Mouse (Mus musculus): ENCODE measurements around the gene Pias1. TPM values are rescaled to one million over a fixed set of nuclear protein-coding genes. Genes with fewer than 3 reads are reported as not detected.

Pias1 gene
- polyA plus RNA-seq (2014; fragmentation: Nextera tagmentation; extraction: Ambion mirVana) = 41.5 and 44.7 TPM in 2 replicates

DNA sequence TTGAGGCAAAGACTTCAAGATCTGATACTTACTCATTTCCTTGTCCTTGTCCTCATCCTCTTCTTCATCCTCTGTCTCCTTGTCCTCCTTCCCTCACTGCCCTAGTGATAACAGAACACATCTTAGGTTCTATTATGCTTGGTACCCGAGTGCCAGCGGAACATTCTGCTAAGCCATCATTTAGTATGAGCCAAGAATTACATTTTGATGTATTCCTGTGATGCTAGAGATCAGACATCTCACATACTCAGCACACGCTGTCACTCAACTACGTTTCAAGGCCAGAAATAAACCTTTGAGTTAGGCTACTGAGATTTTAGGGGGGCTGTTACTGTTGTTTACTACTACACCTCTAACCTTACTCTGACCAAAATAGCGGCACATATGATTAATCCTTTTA lies at the start of gene Pias1:
Pias1 (minus strand) TSS at position 101 of the 400 bp plus-strand sequence.
- no peak within 1 kb of the TSS for H3K27ac ChIP-seq (ENCODE audit: low read depth, low read length)
- 74% methylated on average over 5 of the region's 5 CpGs for WGBS
- no peak within 1 kb of the TSS for H3K9ac ChIP-seq (ENCODE audit: low read depth, low read length)
- H3K4me3 ChIP-seq (ENCODE audit: low read depth, low read length) = no peak within 1 kb of the TSS
- H3K36me3 ChIP-seq (ENCODE audit: control insufficient read depth, insufficient read depth, low read length) = no peaks in the 10 kb centered on the region
- H3K4me1 ChIP-seq (replicated peaks; ENCODE audit: control insufficient read depth, insufficient read depth, low read length) = no peaks in the 10 kb centered on the region
- no peaks in the 10 kb centered on the region for H3K9me3 ChIP-seq (ENCODE audit: control insufficient read depth, low read length)
- H3K4me2 ChIP-seq = no peak within 1 kb of the TSS
- no peaks in the 10 kb centered on the region for H3K27me3 ChIP-seq (replicated peaks; ENCODE audit: control insufficient read depth, insufficient read depth, low read length)
- ATAC-seq (replicated peaks; ENCODE audit: low FRiP score) (no peak), DNase-seq (ENCODE audit: low spot score) (no peak)

- WGBS = 67% methylated on average over 2 of the region's 2 CpGs
- Histone ChIP-seq H3K9me3 (ENCODE audit: control insufficient read depth, low read length) (no peaks in the 10 kb centered on the region), H3K9ac (ENCODE audit: low read depth, low read length) (no peak overlapping the region), H3K4me2 (no peak overlapping the region), H3K4me3 (ENCODE audit: low read depth, low read length) (no peak overlapping the region), H3K27ac (ENCODE audit: low read depth, low read length) (no peak overlapping the region), H3K36me3 (ENCODE audit: control insufficient read depth, insufficient read depth, low read length) (no peaks in the 10 kb centered on the region), H3K4me1 (replicated peaks; ENCODE audit: control insufficient read depth, insufficient read depth, low read length) (no peaks in the 10 kb centered on the region), H3K27me3 (replicated peaks; ENCODE audit: control insufficient read depth, insufficient read depth, low read length) (no peaks in the 10 kb centered on the region)
- ATAC-seq (replicated peaks; ENCODE audit: low FRiP score) (no peak), DNase-seq (ENCODE audit: low spot score) (no peak)
Observed at GRCm38 (mm10) chr9:63035431-63035830, 47.7 kb upstream of the Pias1 start.

DNA sequence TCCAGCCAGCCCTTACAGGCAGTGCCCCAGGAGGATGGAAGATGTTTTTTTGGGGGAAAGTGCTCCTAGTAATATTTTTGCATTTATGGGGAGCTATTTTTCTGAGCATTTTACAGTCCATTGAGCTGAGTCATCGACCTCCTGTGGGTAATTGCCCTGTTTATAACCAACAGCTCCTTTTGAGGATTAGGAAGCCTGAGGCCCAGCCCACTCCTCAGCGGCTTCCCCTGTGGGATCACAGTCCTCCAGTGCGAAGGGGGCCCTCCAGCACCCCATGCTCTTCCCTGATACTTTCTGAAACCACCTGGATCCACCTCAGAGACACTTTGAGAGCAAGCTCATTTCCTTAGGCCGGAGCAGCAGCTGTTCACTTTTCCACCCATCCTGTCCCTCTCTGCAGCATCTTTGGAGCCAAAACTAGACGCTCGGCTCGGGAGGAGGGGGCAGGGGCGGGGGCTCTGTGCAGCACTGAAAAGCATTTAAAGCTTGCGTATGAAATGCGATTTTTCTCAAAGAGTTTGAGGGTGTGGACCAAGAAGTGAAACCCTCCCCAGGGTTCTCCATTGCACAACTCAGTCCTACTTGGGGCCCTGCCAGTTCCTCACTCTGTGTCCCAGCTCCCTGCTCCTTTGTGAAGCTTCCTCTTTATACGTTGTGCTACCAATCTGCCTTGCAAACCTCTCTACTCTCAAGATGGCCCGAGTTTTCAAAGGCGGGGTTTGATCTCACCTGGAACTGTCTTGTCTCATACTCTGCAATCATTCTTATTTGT lies 43.5 kb upstream of the Pias1 start:
- no peaks in the 10 kb centered on the region for H3K9me3 ChIP-seq (ENCODE audit: control insufficient read depth, low read length)
- no peak for DNase-seq (ENCODE audit: low spot score)
- no peak overlapping the region for H3K4me2 ChIP-seq
- H3K4me3 ChIP-seq (ENCODE audit: low read depth, low read length) = no peak overlapping the region
- no peak for ATAC-seq (replicated peaks; ENCODE audit: low FRiP score)
- H3K27me3 ChIP-seq (replicated peaks; ENCODE audit: control insufficient read depth, insufficient read depth, low read length) = no peaks in the 10 kb centered on the region
- 59% methylated on average over 13 of the region's 13 CpGs for WGBS
- H3K36me3 ChIP-seq (ENCODE audit: control insufficient read depth, insufficient read depth, low read length) = no peaks in the 10 kb centered on the region
- H3K27ac ChIP-seq (ENCODE audit: low read depth, low read length) = no peak overlapping the region; the same call in 1 of the 2 replicates
- H3K9ac ChIP-seq (ENCODE audit: low read depth, low read length) = no peak overlapping the region
- no peaks in the 10 kb centered on the region for H3K4me1 ChIP-seq (replicated peaks; ENCODE audit: control insufficient read depth, insufficient read depth, low read length)

GRCm38 (mm10) chr9:63022486-63022885 lies 34.8 kb upstream of the Pias1 start:
- ATAC-seq (replicated peaks; ENCODE audit: low FRiP score) (no peak), DNase-seq (ENCODE audit: low spot score) (no peak)
- Histone ChIP-seq H3K9ac (ENCODE audit: low read depth, low read length) (no peak overlapping the region), H3K4me2 (no peak overlapping the region), H3K4me1 (replicated peaks; ENCODE audit: control insufficient read depth, insufficient read depth, low read length) (no peaks in the 10 kb centered on the region), H3K27me3 (replicated peaks; ENCODE audit: control insufficient read depth, insufficient read depth, low read length) (no peaks in the 10 kb centered on the region), H3K4me3 (ENCODE audit: low read depth, low read length) (no peak overlapping the region), H3K36me3 (ENCODE audit: control insufficient read depth, insufficient read depth, low read length) (no peaks in the 10 kb centered on the region), H3K9me3 (ENCODE audit: control insufficient read depth, low read length) (no peaks in the 10 kb centered on the region), H3K27ac (ENCODE audit: low read depth, low read length) (no peak overlapping the region)
- WGBS = 92% methylated on average over 1 of the region's 1 CpGs

GRCm38 (mm10) chr9:63007371-63007770 lies 19.6 kb upstream of the Pias1 start:
- Histone ChIP-seq H3K4me1 (replicated peaks; ENCODE audit: control insufficient read depth, insufficient read depth, low read length) (no peaks in the 10 kb centered on the region), H3K9ac (ENCODE audit: low read depth, low read length) (no peak overlapping the region), H3K27ac (ENCODE audit: low read depth, low read length) (no peak overlapping the region), H3K27me3 (replicated peaks; ENCODE audit: control insufficient read depth, insufficient read depth, low read length) (no peaks in the 10 kb centered on the region), H3K4me3 (ENCODE audit: low read depth, low read length) (no peak overlapping the region), H3K9me3 (ENCODE audit: control insufficient read depth, low read length) (no peaks in the 10 kb centered on the region), H3K4me2 (no peak overlapping the region), H3K36me3 (ENCODE audit: control insufficient read depth, insufficient read depth, low read length) (no peaks in the 10 kb centered on the region)
- WGBS = 89% methylated on average over 4 of the region's 4 CpGs
- no peak for ATAC-seq (replicated peaks; ENCODE audit: low FRiP score)
- DNase-seq (ENCODE audit: low spot score) = no peak

DNA sequence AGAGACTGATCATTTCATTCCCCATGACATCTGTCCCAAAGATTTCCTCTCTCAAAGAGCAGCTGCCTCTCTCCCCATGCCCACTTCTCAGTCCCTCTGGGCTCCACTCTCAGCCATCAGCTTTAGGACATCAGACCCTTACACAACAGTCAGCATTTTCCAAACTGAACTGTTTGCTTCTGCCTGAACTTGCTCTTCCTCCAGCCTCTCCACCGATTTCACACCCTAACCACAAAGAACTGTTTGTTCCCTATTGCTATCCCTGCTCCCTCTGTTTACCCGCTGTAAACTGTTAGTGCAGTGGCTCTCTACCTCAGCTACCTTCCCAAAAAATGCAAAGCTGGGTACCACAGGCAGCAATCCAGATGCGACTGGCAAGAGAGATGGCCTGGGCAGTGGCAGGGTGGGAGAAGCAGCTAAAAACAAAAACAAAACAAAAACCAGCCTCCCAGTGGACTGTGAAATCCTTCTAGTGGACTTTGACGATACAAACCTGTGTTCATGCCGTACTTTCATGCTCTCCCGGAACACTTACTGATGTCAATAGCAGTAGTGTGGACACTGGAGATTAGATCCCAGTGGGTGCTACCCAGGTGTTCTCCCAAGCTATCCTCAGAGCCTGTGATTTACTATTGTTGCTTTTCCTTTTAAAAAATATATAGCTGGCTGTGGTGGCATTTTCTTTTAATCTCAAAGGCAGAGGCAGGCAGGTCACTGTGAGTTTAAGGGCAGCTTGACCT lies 18.5 kb upstream of the Pias1 start:
- no peak overlapping the region for H3K9ac ChIP-seq (ENCODE audit: low read depth, low read length)
- no peak overlapping the region for H3K27ac ChIP-seq (ENCODE audit: low read depth, low read length)
- H3K4me1 ChIP-seq (replicated peaks; ENCODE audit: control insufficient read depth, insufficient read depth, low read length) = no peaks in the 10 kb centered on the region
- no peaks in the 10 kb centered on the region for H3K27me3 ChIP-seq (replicated peaks; ENCODE audit: control insufficient read depth, insufficient read depth, low read length)
- ATAC-seq (replicated peaks; ENCODE audit: low FRiP score) (no peak), DNase-seq (ENCODE audit: low spot score) (no peak)
- H3K36me3 ChIP-seq (ENCODE audit: control insufficient read depth, insufficient read depth, low read length) = no peaks in the 10 kb centered on the region
- no peak overlapping the region for H3K4me2 ChIP-seq
- H3K9me3 ChIP-seq (ENCODE audit: control insufficient read depth, low read length) = no peaks in the 10 kb centered on the region
- 64% methylated on average over 6 of the region's 6 CpGs for WGBS
- H3K4me3 ChIP-seq (ENCODE audit: low read depth, low read length) = no peak overlapping the region

DNA sequence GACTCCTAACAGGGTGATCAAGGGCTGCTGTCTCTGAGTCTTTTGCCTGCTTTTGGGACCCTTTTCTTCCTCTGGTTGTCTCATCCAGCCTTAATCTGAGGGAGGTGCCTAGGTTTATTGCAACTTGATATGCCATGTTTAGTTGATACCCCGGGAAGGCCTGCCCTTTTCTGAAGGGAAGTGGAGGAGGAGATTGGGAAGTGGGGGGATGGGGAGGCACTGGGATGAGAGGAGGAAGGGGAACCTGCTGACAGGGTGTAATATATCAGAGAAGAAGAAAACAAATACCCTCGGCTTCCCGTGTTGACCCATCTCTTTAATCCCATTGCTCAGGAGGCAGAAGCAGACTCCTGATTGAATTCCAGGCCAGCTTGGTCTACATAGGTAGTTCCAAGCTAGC lies 10.8 kb upstream of the Pias1 start:
- no peak overlapping the region for H3K4me2 ChIP-seq
- H3K9ac ChIP-seq (ENCODE audit: low read depth, low read length) = no peak overlapping the region
- no peak for ATAC-seq (replicated peaks; ENCODE audit: low FRiP score)
- 34% methylated on average over 3 of the region's 3 CpGs for WGBS
- H3K36me3 ChIP-seq (ENCODE audit: control insufficient read depth, insufficient read depth, low read length) = no peaks in the 10 kb centered on the region
- no peak overlapping the region for H3K27ac ChIP-seq (ENCODE audit: low read depth, low read length)
- no peak for DNase-seq (ENCODE audit: low spot score)
- H3K4me3 ChIP-seq (ENCODE audit: low read depth, low read length) = no peak overlapping the region
- H3K9me3 ChIP-seq (ENCODE audit: control insufficient read depth, low read length) = no peaks in the 10 kb centered on the region
- H3K4me1 ChIP-seq (replicated peaks; ENCODE audit: control insufficient read depth, insufficient read depth, low read length) = no peaks in the 10 kb centered on the region
- no peaks in the 10 kb centered on the region for H3K27me3 ChIP-seq (replicated peaks; ENCODE audit: control insufficient read depth, insufficient read depth, low read length)

DNA sequence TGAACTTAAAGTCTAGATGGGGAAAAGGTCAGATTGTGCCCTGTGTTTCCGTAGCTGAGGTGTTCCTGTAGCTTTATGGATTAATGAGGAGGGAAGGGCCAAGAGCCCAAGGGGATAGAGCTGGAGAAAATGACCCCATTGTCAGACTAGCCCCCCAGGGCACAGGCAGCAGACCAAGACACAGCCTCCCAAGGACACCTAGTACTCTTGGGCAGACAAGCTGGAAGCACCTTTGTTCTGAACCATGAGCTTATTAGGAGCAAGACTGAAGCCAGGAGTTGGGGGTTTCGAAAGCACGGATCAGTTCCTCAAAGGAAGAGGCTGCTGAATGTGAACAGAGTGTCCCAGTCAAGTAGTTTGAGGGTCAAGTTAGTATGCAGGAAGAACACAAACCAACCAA lies 9.9 kb upstream of the Pias1 start:
- H3K4me1 ChIP-seq (replicated peaks; ENCODE audit: control insufficient read depth, insufficient read depth, low read length) = no peaks in the 10 kb centered on the region
- DNase-seq (ENCODE audit: low spot score) (no peak), ATAC-seq (replicated peaks; ENCODE audit: low FRiP score) (no peak)
- H3K4me3 ChIP-seq (ENCODE audit: low read depth, low read length) = no peak overlapping the region
- H3K27ac ChIP-seq (ENCODE audit: low read depth, low read length) = no peak overlapping the region
- no peak overlapping the region for H3K9ac ChIP-seq (ENCODE audit: low read depth, low read length)
- H3K36me3 ChIP-seq (ENCODE audit: control insufficient read depth, insufficient read depth, low read length) = no peaks in the 10 kb centered on the region
- WGBS = 82% methylated on average over 3 of the region's 3 CpGs
- no peak overlapping the region for H3K4me2 ChIP-seq
- H3K9me3 ChIP-seq (ENCODE audit: control insufficient read depth, low read length) = no peaks in the 10 kb centered on the region
- H3K27me3 ChIP-seq (replicated peaks; ENCODE audit: control insufficient read depth, insufficient read depth, low read length) = no peaks in the 10 kb centered on the region

DNA sequence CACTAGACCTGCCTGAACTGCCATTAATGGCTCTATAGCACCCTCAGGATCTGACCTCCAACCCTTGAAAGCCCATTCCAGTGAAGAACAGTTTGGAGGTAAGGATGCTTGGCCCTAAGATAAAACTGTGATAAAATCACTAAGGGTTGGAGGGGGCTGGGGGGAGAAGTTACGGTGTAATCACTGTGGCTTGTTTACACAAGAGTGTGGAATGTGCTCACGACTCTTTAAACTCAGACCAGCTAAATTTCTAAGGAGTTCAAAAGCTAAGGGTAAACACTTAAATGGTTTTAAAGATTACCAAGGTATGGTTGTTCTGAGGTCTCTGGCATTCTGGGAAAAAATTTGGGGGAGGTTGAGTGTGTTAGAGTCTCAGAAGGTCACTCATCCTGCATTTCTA lies 7.5 kb upstream of the Pias1 start:
- Histone ChIP-seq H3K4me2 (no peak overlapping the region), H3K27me3 (replicated peaks; ENCODE audit: control insufficient read depth, insufficient read depth, low read length) (no peaks in the 10 kb centered on the region), H3K9ac (ENCODE audit: low read depth, low read length) (no peak overlapping the region), H3K9me3 (ENCODE audit: control insufficient read depth, low read length) (no peaks in the 10 kb centered on the region), H3K4me3 (ENCODE audit: low read depth, low read length) (no peak overlapping the region), H3K27ac (ENCODE audit: low read depth, low read length) (no peak overlapping the region), H3K36me3 (ENCODE audit: control insufficient read depth, insufficient read depth, low read length) (no peaks in the 10 kb centered on the region), H3K4me1 (replicated peaks; ENCODE audit: control insufficient read depth, insufficient read depth, low read length) (no peaks in the 10 kb centered on the region)
- no peak for DNase-seq (ENCODE audit: low spot score)
- ATAC-seq (replicated peaks; ENCODE audit: low FRiP score) = no peak
- WGBS = 34% methylated on average over 2 of the region's 2 CpGs

Data from liver, embryonic 11.5 days (tissue).